Mouse (Mus musculus) subcutaneous adipose tissue, adult 2 months (tissue): ENCODE results near the gene Gm45261. TPM values are rescaled to one million over a fixed set of nuclear protein-coding genes. Genes with fewer than 3 reads are reported as not detected.

Experiments
- polyA plus RNA-seq: library from polyadenylated mRNA; depleted of rRNA; stranded (reverse); fragments of >200 nt; gene quantifications from 2 replicates; pipeline ENCODE4 v1.2.3, GENCODE M21; 2012; ENCODE audit warnings: low replicate concordance; rRNA removed

Gene Gm45261
- polyA plus RNA-seq: not detected in 2 replicates

GRCm38 (mm10) chr1:80461348-80461747, at the start of gene Gm45261:
Gene Gm45261, minus strand, starts transcription at chr1:80461448.

Other genes starting within 250 kb of the Gm45261 start
- gene Fam124b, start 243.0 kb downstream of the Gm45261 start, polyA plus RNA-seq: 0.26 and 1.1 TPM in 2 replicates
- 13.9 and 16.6 TPM in 2 replicates for gene Cul3, start 121.0 kb downstream of the Gm45261 start, polyA plus RNA-seq